Mouse (Mus musculus): ENCODE measurements at regions not wholly inside any gene's neighbourhood (a gene's known extent, or its start where the extent isn't known, plus 50 kb on each side); places are given as distances from the start of the nearest gene placed in this dataset.

DNA sequence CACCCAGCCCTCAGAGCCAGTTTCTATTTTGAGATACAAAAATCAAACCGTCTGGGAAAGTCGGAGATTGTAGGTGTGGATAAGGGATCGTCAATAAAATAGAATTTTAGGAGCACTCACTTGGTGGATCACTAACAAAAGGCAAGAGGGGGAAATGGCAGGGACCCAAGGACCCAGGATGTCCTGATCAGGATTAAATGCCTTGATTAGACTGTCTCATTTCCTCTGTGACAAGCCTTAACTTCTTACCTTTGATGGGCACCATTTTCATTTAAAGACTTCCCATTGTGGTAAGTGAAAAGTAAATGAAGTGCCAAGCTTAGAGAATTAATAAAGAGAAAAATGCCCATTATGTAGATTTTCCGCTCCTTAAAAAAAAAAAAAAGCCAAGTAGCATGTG lies 238.0 kb upstream of the Mpped2 start:
- DNase-seq (ENCODE audit: low spot score in 2 of 2) = no peak

DNA sequence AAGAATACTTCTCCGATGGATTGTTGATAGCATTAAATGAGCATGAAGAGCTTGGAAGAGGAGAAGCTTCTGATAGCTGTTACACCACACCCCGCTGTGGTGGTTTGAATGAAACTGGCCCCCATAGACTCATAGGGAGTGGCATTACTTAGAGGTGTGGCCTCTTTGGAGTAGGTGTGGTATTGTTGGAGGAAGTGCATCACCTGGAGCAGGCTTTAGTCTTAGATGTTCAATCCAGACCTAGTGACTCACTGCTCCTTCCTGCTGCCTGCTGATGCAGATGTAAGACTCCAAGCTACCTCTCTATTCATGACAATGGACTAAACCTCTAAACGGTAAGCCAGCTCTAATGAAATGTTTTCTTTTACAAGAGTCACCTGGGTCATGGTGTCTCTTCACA lies 237.1 kb upstream of the Mpped2 start:
- no peak for DNase-seq (ENCODE audit: low spot score in 2 of 2)

DNA sequence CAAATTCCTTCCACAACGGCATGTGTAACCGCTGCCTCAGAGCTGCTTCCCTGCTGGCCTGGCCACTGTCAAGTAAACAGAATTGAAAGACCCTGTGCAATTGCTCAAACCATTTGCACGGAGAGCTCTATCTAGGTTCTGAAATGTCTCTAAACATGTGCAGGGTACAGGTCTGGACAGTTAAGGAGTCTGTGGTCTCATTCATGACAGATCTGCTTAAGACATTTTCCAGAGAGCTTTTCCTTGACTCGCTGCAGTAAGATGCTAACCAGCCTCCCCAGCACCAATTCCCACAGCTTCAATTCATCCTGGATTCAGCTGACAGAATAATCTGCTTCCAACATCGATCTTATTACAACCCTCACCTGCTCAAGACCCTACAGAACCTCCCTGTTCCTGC lies 235.1 kb upstream of the Mpped2 start:
- DNase-seq (ENCODE audit: low spot score in 2 of 2) = no peak

DNA sequence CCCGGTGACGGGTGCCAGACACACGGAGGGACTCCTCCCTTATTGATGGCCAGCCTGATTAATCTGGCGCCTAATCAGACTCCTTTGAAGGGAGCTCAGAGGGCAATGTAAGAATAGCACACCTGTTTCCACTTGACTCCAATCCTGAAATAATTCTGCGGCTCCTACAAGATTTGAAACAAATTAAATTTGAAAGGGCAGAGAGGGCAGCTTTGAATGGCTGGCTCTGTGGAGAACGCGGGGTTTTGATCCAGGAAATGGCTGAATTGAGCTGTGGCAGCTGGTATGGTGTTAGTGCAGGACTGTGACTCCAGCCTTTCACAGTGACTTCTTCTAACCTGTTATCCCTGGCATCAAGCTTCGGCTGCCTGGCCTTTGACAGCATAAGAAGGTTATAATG lies 232.0 kb upstream of the Mpped2 start:
- DNase-seq (ENCODE audit: low spot score in 2 of 2) = no peak

DNA sequence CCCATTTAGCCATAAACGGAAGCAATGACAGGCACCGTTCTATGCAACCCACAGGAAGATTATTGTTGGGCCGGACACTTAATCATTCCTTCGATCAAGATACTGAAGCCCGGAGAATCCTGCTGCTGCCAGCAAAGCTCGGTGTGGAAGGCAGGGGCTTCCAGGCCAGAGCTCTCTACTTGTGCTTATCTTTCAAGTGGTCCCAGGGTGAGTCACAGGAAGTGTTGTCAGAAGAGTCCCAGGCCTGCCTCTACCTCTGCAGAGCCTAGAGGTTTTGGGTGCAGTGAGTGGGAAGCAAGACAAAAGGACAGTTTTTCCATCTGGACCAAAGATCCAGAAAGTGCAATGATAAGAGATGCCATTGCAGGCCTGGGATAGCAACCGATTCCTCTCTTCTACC lies 231.6 kb upstream of the Mpped2 start:
- no peak for DNase-seq (ENCODE audit: low spot score in 2 of 2)

DNA sequence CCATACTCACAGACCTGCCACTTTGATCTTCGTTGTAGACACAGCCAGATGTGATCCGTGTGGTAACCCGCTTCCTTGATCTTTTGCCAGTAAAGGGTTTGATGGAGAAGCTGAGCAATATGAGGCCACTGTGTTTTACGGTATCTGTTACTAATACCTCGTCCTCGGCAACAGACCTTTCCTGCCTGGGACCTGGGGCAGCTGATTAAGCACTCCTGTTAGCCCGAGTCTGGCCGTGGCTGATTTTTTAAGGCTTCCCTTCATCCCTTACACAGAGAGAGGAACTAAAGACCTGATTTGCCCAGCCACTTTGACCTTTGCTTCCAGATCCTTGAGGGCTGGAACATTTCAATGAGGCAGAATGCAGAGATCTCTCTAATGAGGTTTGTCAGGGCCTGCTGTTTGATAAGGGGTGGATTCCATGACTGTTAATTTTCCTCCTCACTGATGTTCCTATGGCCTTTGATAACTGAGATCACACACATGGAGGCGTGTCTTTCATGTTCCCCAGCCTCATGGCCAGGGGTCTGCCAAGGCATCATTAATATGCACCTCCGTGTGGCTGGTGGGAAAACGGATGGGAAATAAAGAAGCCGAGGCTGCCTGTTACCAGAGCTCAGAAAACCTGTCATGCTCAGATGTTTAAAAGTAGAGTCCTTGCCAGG lies 231.0 kb upstream of the Mpped2 start:
- DNase-seq (ENCODE audit: low spot score in 2 of 2) = no peak

DNA sequence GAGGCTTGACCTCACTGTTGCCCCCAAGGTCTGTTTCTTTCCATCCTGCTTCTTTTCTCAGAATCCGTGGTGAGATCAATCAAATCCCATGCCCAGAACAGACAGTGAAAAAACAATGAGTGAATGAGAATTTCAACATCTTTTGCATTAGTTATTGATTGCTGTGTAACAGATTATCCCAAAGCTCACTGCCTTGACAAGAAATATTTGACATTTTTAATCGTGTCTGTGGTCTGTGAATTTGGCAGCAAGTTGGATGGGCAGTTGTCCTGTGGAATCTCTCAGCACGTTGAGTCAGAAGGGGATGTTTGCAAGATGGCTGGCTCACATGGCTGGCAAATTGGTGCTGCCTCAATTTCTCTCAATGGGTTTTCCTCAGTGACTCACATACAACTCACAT lies 228.0 kb upstream of the Mpped2 start:
- no peak for DNase-seq (ENCODE audit: low spot score in 2 of 2)

DNA sequence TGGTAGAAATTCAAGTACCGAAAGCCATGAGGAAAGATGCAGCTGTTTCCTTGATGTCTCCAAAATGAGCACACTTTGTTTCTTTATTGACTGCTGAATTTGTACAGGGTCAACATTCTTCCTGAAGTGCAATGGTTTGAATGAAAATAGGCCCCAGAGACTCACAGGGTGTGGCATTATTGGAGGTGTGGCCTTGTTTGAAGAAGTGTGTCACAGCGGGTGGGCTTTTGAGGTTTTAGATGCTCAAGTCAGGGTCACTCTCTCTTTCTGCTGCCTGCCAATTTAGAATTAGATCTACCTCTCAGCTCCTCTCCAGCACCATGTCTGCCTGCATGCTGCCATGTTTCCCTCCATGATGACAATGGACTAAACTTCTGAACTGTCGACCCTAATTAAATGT lies 227.2 kb upstream of the Mpped2 start:
- DNase-seq (ENCODE audit: low spot score in 2 of 2) = no peak

DNA sequence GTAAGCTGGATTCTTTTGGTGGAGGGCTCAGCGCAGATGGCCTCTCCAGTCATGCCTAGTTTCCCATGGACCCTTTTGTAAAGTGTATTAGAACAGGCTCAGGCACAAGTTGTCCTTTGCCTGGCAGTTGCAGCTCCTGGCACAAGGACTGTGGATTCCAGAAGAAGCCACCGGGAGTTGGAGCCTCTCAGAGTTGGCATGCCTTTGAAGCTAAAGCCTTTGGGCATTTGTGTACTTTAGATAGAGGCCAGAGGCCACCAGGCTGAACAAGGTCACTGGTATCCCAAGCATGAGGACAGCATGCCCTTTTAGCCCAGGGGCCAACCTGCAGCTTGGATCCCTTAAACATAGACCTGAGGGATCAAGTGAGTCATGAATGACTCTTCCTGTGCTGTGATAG lies 223.9 kb upstream of the Mpped2 start:
- no peak for DNase-seq (ENCODE audit: low spot score in 2 of 2)

DNA sequence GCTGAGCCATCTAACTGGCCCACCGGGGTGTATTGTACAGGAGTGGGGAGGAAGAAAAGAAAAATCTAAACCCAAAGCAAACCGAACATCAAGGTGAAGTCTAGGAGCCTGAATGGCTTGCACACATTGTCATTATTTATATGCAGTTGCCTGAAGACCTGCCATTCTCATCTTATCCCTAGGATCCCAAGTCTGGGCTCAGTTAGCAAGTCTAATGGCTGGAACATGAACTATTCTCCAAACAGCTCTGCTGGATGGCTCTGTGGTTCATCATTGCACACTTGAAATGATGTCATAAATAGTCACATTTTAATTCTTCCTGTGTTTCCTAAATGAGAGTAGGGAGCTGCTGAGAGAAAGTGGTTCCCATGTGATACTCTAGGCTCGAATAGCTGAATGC lies 219.6 kb upstream of the Mpped2 start:
- DNase-seq (ENCODE audit: low spot score in 2 of 2) = no peak

DNA sequence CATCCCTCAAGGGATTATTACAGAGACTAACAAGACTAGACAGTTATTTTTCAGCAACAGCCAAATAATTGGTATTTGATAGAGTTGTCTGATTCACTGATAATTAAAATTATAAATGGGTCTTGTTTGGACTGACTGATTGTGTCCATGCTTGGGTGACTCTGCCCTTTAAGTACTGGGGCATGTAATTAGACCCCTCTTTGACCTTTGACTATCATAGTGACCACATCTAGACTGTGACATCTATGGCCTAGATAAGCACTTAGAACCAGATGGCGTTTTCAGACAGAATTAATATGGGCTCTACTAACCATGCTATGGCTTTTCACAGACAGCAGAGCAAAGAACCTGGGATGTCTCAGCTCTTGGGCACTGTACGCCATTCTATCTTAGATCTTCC lies 215.1 kb upstream of the Mpped2 start:
- DNase-seq (ENCODE audit: low spot score in 2 of 2) = no peak

DNA sequence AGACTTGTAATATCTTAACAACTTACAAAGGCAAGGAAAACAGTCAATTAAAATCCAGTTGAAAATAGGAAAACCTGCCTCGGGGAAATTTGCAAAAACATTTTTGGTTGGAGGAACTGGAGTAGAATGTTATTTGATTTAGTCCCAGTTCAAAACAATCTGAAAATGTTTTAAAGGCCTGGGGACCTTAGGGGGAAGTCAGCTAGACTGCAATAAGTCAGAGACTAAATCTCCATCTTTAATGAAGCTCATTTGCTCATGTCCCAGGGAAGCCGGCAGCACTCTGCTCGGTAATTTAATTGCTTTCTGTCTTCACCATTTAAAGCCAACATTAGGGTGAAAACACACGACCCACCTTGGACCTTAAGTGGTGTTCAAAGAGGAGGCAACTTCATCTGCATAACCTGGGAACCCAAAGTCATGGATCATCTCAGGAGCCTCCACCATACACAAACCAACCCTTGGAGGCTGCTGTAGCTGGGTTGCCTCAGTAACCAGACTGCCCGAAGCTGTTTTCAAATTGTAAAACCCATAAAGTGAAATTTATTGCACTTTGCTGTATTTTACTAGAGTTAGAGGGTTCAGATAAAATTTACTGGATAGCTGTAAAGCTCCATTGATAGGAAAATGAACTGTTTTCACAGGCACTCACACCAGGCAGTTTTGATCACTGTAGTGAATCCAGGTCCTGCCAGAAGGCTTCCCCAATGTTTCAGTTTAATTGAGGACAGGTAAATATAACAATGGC lies 205.6 kb upstream of the Mpped2 start:
- no peak for DNase-seq (ENCODE audit: low spot score in 2 of 2)

DNA sequence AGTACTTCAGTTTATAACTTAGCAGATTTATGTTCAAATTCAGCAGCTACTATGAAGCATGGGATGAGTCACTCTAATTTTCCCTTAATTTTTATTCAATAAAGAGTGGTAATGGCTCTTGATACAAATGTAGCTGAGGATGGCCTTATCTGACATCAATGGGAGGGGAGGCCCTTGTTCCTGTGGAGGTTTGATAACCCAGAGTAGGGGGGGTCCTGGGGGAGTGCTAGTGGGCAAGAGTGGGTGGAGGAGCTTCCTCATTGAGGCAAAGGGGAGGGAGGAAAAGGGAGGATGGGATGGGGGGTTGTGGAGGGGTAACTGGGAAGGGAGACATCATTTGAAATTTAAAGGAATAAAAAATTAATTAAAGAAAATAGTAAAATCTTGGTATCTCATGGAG lies 194.3 kb upstream of the Mpped2 start:
- no peak for DNase-seq (ENCODE audit: low spot score in 2 of 2)

DNA sequence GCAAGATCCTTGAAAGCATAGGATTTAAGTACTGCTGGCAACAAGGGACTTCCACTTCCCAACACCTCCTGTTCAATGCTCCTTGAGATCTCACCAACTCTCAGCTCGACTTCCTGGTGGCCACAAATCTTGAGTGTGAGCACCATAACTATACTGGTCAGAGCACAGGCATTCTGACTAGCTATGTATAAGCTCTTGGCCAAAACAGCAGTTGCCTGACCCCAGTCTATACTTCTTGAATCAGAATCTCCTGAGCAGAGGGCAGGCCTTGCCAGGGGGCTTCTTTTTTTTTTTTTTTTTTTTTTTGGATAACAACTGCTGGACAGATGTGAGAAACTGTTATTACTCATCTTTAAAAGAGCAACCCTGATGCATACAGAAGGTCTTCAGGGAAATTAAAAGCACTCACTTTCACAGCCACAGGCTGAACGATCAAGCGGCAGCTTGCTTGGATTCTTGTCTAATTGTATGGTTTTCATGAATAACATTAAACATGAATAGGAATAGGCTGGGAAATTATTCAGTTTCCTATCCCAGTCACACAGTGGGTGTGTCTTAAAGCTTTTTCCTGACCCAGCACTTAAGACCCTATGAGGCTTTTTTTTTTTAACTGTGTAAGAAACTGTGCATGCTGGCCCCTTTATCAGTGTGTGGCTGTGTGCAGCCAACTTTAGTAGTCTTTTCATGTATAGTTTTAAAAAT lies 193.7 kb upstream of the Mpped2 start:
- DNase-seq (ENCODE audit: low spot score in 2 of 2) = no peak

DNA sequence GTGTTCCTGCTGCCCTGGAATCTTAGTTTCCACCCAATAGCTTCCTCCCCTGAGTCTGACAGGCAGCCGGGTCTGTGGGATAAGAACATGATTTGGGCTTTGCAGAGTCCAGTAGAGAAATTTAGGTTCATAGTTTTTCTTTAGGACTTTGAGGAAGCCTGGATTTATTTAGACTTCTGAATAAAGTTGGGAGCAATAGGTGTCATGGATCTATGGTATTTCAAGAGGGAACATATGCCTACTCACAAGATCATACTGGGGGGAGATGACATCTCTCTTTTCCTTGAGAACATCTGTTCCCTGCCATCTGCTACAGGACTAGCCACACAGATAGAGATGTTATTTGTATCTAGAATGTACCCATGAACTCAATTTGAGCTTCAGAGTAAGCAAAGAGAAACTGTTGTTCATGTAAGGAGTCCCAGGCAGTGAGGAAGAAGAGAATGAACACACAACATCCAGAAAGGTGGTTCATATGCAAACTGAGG lies 188.1 kb upstream of the Mpped2 start:
- DNase-seq (ENCODE audit: low spot score in 2 of 2) = no peak

DNA sequence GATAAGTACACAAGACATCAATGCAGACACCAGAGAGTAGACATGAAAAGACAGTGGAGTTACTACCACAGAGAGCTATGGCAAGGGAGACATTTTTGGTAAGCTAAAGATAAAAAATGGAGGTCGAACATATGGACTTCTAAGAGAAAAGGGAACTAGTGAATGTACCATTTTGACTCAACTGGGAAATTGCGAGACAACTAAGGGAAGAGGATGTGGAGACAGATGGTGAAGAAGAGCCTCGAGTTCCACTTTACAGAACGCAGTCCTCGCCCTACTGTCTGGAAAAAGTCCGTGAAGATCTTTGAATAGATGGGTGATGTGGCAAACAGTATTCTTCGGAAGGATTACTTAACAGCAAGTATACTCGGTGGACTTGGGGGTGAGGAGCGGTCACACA lies 181.2 kb upstream of the Mpped2 start:
- DNase-seq (ENCODE audit: low spot score in 2 of 2) = no peak

DNA sequence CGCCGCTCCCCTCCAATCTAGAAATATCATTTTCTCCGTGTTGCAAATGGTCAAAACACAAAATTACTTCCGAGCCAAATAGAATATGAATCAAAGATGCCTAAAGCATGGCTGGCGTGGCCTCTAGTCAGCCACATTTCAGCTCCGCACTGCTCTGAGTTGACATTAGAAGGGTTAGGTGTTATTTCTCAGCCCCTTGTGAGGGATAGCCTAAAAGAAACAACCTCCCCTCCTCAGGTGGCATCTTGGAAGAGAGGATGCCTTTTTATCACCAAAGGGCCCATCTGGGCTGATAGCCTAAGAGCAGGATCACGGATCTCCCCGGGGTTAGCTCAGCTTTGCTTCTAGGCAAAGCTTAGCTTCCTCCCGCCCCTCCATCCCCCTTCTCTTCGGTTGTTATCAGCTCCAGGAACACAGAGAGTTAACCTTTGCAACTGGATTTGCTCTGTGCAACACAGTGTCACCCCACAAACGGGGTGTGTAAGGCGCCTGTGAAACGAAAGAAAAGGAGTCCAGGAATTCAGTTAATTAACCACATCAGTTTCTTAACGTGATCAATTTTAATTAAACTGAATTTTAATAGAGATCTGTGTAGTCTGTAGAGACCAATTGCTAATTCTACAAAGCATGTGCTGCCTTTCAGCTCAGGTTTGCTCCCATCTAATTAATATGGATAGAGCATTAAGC lies 180.6 kb upstream of the Mpped2 start:
- no peak for DNase-seq (ENCODE audit: low spot score in 2 of 2)

DNA sequence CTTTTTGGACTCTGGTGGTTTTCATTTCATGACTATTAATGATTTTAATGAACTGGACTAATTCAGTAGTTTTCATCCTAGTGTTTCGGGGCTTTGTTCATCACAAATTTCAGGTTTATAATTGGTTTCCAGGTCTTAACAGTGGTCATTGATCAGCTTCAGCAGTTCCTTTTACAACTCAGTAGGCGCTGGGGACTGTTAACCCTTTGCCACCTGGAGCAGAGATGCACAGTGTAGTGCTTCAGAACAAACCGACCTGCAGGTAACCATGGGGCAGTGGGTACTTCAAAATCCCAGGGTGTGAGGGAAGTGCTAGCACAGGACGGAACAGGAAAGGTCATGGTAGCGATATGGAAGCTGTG lies 180.1 kb upstream of the Mpped2 start:
- no peak for DNase-seq (ENCODE audit: low spot score in 2 of 2)

DNA sequence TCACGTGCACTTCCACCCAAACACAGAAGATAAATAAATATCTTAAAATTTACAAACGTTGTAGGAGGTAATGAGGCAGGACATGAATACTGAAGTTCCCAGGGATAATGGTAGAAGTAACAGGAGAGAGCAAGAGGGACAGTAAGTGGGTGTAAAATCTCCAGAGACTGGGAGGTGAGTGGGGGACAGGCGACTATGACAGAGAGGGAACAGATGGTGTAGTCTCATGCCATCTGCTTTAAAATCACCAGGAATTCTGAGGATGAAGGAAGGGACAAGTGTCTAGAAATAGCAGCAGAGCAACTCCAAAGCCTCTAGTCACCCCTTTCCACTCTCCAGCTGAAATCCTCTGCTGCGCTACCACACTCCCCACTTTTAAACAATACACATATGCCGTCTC lies 175.8 kb upstream of the Mpped2 start:
- DNase-seq (ENCODE audit: low spot score in 2 of 2) = no peak

DNA sequence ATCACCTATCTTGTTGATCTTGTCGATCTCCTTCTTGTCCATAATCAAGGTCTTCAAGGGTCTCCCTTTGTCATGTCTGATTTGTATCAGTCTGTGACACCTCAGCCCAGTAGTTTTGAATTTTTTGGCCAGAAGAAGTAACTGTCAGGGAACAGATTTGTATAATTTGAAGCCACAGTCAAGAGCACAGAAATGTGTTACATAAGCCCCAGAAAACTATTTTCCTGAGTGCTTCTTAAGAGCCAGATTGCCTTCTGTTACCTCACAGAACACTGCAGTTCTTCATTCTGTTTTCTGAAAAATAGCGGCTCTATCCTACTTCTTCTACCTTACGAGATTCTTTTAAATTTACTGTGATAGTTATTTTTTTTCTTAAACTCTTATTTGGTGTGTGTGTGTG lies 170.1 kb upstream of the Mpped2 start:
- DNase-seq (ENCODE audit: low spot score in 2 of 2) = no peak

DNA sequence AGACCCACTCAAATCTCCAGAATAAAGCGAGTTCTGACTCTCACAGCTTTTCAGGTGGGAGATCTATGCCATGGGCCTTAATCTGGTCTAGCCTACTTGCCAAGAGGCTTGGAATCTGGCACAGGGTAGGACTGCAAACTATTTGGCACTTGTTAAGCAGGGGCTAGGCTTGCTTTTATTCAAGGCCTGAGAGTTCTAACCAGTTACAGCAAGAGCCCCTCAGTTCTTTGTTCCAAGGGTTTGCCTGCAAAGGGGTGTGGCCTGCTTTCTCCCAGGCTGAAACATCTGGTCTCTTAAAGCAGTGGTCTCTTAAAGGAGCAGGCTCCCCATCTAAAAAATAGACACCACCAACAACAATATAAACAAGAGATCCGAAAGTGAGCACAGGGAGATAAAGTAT lies 166.1 kb upstream of the Mpped2 start:
- no peak for DNase-seq (ENCODE audit: low spot score in 2 of 2)

DNA sequence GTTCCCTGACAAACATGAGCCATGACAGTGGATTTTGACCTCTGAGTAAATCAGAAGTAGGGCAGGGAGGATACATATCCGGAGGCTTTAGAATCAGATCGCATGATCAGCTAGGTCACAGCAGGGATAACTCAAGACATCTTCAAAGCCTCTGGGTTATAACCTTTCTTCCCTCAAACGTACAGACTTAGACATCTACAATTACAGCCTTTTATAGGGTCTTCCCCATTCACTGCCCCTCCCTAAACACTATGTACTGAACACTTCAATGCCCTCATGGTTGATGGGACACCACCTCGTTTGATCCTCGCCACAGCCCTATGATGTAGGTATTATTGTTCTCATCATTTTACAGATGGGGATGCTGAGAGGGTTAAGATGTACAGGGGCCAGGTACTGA lies 163.8 kb upstream of the Mpped2 start:
- DNase-seq (ENCODE audit: low spot score in 2 of 2) = no peak

All from gastrocnemius, postnatal 4 days (tissue).